Mouse (Mus musculus): ENCODE measurements around the gene Dgka.

Gene Dgka

DNA sequence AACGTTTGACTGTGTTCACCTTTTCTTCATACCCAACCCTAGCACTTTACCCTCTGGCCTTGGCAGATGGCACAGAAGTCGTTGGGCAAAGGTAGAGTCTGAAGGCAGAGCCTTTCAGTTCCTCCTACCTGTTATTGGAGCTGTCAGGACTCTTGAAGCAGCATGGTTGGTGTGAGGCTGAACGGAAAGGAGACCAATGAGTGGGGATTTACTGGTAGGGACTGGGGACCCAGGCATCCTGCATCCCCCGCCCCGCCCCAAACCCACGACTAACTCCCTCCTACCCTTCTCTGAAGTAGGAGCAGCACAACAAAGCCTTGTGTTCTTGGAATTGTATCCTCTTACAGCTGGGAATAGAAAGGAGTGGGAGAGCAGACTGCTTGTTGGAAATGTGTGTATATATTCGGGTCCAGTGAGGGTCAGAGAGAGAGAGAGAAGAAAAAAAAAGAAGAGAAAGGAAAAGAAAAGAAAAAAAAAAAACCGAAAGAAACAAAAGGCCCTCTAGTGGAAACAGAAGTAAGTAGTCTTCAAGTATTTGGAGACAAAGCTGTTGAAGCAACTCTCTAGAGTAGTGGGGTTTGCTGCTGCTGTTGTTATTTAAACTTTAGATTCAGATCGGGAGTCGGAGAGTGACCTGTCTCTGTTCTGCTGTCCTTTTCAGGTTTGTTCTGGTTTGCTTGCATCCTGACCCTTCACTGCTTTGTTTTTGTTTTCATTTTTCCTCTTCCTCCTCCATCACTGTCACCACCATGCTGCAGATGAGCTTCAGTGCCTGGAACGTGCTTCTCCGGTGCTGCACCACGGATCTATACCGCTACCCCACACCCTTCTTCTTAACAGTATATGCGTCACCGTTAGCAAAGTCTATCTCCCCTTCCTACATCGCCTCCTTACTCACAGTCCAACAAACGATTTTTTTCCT, at the start of gene Dgka:
Gene Dgka, minus strand, starts transcription at position 176 of the 922 bp plus-strand sequence.
- peak; percentile 13 to 21 for DNase-seq (ENCODE audit: low spot score in 2 of 2)

- DNase-seq (ENCODE audit: low spot score in 2 of 2): no peak
Observed at GRCm38 (mm10) chr10:128794391-128794790, 49.7 kb upstream of the Dgka start.

GRCm38 (mm10) chr10:128793258-128793657, 48.6 kb upstream of the Dgka start:
- no peak for DNase-seq (ENCODE audit: low spot score in 2 of 2)

GRCm38 (mm10) chr10:128792041-128792440, 47.4 kb upstream of the Dgka start:
- no peak for DNase-seq (ENCODE audit: low spot score in 2 of 2)

GRCm38 (mm10) chr10:128790398-128791124, 45.9 kb upstream of the Dgka start, which contains the start of gene Mmp19:
Gene Mmp19 (plus strand): TSS chr10:128790910.
- peak in 1 of 2 experiments; percentile 50 for DNase-seq (ENCODE audit: low spot score in 2 of 2)

GRCm38 (mm10) chr10:128780200-128780599, 35.5 kb upstream of the Dgka start:
- no peak for DNase-seq (ENCODE audit: low spot score in 2 of 2)

- DNase-seq (ENCODE audit: low spot score in 2 of 2): peak; percentile 93 to 94
Observed at GRCm38 (mm10) chr10:128779011-128779795, 34.5 kb upstream of the Dgka start.

DNA sequence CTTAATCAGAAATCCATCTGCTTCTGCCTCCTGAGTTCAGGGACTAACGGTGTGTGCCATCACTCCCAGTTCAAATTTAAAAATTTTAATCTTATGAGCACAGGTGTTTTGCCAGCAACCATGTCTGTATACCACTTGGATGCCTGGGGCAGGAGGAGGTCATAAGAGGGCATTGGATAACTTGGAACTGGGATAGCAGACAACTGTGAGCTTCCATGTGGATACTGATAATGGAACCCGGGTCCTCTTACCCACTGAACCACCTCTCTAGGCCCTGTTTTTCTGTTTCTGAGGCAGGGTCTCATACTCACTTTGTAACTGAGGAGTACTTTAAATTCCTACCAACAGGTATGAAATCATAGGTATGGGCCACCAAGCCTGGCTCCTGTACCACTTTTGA, 33.8 kb upstream of the Dgka start:
- DNase-seq (ENCODE audit: low spot score in 2 of 2): no peak

DNA sequence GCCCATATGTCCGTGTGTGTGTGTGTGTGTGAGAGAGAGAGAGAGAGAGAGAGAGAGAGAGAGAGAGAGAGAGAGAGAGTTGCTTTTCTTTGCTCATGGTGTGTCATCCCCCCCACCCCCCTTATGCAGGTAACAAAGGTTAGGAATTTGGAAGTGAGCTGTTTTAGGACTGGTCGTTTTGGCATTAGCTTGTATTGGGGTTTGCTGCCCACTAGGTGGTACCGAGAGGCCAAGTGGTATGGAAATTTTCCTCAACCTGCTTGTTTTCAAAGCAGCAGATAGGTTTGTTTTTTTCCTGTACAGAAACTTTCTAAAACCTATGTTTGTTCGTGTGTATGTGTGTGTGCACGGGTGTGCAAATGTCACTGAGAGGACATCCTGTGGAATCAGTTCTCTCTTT, 29.0 kb upstream of the Dgka start:
- no peak for DNase-seq (ENCODE audit: low spot score in 2 of 2)

- no peak for DNase-seq (ENCODE audit: low spot score in 2 of 2)
Observed at GRCm38 (mm10) chr10:128772895-128773294, 28.2 kb upstream of the Dgka start.

DNA sequence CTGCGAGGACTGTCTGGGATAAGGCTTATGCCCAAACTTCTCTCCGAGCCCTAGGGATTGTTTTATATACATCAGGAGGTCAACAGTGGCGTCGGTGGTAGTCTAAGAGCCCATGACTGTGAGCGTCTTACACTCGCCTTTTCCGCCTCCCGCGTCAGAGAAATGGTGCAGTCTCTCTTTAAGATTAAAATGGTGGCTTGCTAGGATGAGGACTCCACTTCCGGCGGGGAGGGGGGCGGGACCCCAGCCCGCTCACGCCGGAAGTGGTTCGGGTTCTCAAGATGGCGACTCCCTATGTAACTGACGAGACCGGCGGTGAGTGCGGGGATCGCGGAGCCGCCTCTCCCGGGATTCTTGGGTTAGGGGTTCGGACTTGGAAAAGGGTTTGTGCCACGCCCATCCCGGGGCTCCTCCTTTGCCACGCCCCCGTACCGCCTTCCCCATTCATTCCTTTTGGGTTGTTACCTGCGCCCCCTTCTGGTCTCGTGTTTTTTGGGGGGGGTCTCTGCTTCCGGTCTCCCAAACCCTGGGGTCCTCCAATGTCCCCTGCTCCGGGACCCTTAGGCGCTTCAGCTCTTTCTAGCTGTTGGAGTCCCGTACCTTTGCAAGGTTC, 3.7 kb upstream of the Dgka start:
- DNase-seq (ENCODE audit: low spot score in 2 of 2): peak; percentile 74 to 78

DNA sequence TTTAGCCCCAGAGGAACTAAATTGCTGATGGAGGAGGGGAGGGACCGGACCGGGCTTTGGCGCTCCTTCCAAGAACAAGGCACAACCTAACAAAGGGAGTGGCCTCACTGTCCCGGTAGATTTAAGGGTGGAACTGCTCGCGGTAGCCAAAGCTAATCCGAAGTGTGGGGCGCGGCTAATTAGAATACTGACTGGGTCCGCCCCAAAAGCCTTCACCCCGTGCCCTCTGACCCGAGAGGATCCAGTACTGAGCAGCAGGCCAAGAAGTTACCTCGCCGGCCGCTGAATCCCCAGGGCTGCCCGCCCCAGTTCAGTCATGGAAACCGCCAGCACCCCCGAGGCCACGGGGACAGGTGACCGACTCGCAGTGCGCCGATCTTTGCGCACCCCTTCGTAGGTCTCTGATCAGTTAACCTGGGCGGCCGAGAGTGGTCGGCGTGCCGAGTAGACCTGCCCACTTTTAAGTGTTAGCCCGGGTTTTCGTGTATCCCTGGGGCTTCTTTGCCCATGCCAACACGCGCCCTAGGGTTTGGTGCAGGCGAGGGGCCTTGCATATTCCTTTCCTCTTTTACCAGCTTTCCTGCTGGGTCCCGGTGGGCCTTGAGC, 3.1 kb upstream of the Dgka start, which contains the start of gene Pym1:
Gene Pym1, plus strand, starts transcription at position 244 of the 606 bp plus-strand sequence.
- DNase-seq (ENCODE audit: low spot score in 2 of 2): peak; percentile 85 to 89

GRCm38 (mm10) chr10:128746972-128747645, 2.5 kb upstream of the Dgka start:
- DNase-seq (ENCODE audit: low spot score in 2 of 2): no peak

- peak; percentile 37 to 72 for DNase-seq (ENCODE audit: low spot score in 2 of 2)
Observed at GRCm38 (mm10) chr10:128745946-128746613, 1.4 kb upstream of the Dgka start.

- no peak for DNase-seq (ENCODE audit: low spot score in 2 of 2)
Observed at GRCm38 (mm10) chr10:128744211-128744610, 444 bp downstream of the Dgka start.

DNA sequence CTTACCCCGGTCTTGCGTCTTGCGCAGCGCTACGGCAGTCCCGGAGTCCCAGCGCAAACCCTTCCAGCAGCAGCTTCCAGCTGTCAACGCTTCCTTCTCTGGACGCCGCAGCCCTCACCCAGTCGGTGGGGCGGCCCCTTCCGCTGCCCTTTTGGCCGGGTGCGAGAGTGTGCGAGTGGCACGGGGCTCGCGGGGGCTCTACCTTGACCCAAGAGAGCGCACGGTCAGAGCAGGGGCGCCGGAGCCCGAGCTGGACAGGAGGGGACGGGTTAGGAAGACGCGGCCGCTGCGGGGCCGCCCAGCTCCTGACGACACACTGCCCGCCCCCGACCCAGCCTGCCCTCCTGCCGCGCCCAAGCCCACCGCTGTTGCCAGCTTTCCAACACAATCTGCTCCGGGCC, 864 bp downstream of the Dgka start:
- peak; percentile 74 to 75 for DNase-seq (ENCODE audit: low spot score in 2 of 2)

GRCm38 (mm10) chr10:128743235-128743634, 1.4 kb downstream of the Dgka start:
- peak; percentile 13 to 27 for DNase-seq (ENCODE audit: low spot score in 2 of 2)

DNA sequence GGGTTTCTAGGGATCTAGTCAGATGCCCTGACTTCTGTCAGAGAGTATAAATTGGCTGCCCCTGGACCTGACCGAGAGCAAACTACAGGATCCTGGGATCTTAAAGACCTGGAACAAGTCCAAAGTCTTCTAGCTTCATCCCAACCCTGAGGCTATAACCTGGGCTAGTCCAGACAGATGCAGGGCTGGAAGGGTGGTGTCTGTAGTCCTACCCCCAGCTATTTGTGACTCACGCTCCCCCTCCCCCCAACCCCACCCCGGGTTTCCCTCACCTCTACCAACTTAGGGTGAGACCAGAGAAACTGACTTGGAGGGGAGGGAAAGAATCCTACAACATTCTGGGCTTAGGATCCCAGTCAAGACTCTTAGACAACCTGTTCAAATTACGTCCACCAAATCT, 2.0 kb downstream of the Dgka start:
- DNase-seq (ENCODE audit: low spot score in 2 of 2): no peak

- no peak for DNase-seq (ENCODE audit: low spot score in 2 of 2)
Observed at GRCm38 (mm10) chr10:128740296-128740695, 4.4 kb downstream of the Dgka start.

DNA sequence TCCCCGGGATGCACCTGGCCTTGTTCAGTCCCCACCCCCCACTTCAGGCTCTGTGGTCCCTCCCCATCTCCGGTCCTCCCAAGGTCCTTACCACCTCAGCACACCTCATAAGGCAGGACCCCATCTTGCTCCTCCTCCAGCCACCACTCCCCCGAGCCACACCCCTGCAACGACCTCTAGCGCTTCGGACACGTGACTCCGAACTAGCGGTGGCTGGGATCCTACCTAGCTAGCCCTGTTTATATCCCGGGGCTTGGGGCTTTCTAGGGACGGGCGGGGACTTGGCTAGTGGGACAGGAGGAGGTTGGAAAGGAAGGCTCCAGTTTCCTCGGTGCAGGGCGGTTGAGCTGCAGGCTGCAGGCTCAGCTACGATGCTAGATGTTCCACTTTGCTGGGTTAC, 7.2 kb downstream of the Dgka start:
- DNase-seq (ENCODE audit: low spot score in 2 of 2): no peak

All from heart, adult 9 months (tissue).